Mouse (Mus musculus) ovary, postnatal 36 days (tissue): ENCODE data around the gene Sp110.
"Not testable (repeated sequence)": the region's sequence is repeated elsewhere in the genome, so short reads cannot be mapped to it uniquely, and the experiment has no call there.

Source experiments
- DNase-seq: peaks from one replicate; pipeline ENCODE4 v3.0.0; 2022; ENCODE audit warnings: low spot score, mixed read lengths

Sp110 gene

DNA sequence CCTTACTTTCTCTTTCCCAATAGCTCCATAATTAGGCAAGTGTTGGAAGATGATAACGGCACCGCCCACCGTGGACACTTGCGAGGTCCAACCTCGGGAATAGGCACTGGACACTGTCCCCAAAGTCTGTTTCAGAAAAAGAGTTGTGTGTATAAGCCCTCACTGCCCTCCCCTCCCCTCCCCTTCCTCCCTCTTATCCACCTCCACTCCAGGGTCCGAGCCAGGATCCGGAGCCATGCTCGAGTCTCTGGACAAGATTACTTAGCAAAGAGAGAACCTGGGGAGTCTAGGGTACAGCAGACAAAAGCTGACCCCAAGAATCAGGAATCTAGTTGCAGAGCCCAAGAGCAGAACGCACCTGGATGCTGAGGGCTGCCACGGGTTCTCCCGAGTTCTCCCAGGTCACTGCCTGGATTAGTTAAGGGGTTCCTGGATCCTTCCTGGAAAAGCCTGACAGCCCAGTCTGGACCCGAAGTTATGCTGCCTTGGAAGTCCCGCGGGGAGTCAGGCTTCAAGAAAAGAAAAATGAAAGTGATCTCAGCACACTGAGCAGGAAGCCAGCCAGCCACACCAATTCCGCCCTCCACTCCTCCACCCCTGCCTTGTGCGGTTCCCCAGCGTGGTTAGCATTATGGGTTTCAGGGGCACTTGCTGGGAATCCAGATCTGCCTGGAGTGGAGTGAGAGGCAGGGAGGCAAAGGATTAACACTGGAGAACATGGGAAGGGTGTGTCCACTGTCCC is at the start of gene Sp110:
Sp110 (minus strand) TSS at position 547 of the 742 bp plus-strand sequence.
- DNase-seq: not testable (repeated sequence)

DNA sequence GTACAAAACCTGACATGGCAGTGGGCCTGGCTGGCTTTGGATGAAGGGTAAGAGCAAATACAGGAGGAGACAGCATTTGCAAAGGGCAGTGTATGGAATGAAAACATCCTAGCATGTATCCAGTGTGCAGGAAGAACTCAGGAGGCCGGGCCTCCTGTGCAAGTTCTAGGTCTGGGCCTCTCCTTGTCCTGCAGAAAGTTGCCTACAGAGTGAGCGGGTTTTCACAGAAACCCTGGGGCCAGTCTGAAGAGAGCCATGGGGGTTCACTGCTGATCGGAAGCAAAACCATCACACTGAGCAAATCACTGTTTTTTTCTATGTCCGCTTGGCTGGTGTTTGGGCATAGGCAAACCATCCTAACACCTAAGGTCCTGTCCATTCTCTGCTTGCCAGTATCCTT is 39.5 kb upstream of the Sp110 start:
- not testable (repeated sequence) for DNase-seq

DNA sequence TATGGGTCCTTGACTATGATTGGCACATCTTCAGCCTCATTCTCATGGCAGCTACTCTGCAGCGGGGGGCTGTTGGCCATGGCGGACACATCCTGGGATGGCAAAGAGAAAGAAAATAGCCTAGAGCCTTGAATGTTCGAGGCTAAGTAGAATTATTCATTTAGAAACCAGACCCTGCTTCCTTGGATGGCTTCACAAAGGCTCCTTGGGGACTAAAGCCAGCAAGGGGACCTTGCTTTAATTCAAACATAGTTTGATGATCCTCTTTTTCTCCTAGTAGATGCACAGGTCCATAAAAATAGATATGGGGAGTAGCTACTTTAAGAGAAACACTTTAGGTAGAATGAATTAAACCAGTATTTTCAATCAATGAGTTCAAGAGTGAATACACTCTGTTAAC is 38.3 kb upstream of the Sp110 start:
- DNase-seq: not testable (repeated sequence)

DNA sequence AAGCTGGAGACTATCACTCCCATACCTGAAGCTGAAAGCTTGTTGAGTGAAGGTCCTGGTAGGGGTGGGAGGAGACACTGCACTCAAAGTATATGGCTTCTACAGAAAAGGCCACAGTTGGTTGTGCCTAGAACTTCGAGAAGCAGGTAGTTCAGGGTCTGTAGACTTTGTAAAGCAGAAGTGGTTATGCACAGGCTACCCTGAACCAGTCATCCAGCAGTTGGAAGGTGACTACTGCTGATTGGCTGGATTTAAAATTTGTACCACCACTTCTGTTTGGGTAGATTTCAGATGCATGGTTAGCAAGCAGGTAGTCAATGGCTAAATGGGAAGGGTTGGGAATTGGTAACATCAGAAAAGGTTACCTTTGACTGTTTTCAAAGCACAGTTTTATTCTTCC is 20.1 kb upstream of the Sp110 start:
- not testable (repeated sequence) for DNase-seq

DNA sequence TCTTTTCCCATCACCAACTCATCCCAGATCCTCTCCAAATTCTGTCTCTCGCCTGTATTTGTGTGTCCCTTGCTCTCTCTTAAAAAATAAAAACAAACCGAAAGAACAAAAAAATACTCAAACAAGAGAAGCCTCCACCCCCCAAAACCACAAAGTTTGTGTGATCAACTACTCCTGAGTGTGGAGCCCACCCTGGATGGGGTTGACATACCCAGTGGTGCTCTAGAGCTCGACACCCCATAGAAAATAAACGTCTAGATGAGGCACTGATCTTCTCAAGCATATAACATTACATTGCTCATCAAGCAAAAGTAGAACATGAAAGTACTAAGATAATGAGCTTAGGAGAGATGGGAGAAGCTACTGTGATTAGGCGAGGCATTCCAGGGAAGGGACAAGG is 18.5 kb upstream of the Sp110 start:
- DNase-seq: not testable (repeated sequence)

DNA sequence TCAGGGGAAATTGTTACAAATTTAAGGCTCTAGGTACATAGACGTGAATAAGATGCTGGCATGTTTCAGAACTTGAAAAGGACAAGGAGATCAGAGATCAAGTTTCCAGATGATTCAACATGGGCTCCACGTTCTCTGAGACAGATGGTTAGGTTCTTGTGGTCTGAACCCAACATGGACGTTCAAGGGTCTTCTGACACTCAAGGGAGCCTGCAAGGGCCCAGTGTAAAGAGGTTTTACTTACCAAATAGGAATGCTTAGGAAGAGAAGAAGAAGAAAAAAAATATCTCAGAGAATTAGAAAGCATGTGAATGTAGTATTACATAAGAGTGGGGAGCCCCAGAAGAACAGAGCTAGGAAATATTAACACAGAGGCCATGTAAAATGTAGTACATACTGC is 17.2 kb upstream of the Sp110 start:
- not testable (repeated sequence) for DNase-seq

DNA sequence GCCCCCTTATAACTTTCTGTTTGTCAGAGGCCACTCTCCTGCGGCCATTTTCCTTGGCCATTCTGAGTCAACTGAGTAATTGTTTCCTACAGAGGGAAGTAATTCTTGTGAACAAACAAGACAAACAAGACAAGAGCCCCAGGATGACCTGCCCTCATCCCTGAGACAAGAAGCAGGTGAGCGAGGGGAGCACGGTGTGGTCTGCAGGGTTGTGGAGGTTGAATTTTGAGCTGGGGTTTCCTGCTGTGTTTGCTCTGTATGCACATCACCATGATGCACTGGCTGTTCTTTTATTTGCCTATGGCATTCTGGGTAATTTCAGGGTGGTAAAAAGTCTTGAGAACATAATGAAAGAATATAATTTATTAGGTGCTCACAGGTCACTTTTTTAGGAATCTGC is 16.5 kb upstream of the Sp110 start:
- not testable (repeated sequence) for DNase-seq

DNA sequence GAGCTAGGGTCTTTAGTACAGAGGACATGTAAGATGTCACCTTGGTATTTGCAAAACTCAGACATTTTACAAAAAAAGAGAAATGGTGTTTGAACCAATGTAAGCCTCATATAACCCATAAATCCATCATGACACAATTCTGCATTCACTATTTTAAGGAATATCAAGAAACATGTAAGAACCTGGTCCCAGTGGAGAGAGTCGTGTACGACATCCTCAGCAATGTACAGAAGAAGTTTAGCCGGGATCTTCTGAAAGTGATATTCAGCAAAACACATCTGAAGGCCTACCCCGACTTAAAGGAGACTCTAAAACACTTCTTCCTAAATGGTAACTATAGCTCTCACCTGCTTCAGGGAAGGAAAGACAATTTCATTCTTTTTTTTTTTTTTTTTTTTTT is 12.0 kb upstream of the Sp110 start:
- DNase-seq: not testable (repeated sequence)

DNA sequence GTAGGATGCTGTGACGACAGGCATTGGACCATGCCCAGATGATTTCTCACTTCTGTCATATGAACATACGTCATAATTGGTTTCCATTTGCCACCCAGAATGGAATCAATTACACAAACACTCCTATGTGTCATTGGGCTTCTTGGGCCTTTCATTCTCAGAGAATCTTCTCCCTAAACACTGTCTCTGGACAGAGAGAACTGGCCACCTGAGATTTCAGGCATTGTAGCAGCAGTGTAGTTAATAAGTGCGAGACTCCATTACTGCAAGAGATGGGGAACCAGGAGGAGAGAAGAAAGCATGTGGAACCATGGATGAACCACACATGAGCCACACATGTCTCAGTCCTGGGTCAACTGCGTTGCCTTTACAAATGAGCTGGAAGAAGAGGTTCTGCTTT is 9.7 kb upstream of the Sp110 start:
- DNase-seq: not testable (repeated sequence)

DNA sequence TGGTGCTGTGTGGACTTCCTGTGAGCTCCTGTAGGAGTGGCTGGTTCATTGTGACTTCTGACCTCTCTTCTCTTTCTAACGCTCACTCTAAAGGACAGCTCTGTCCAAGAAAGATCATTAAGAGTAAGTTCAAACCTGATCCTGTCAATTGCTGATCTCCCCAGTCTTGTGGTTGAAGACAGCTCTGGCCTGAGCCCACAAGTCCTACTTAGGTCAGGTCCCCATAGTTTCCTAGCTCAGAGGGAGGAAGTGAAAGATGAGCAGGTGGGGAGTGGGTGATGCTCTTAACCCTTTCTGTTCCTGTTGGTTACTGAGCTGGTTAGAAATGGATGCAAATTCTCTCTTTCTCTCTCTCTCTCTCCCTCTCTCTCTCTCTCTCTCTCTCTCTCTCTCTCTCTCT is 5.7 kb upstream of the Sp110 start:
- DNase-seq: not testable (repeated sequence)

DNA sequence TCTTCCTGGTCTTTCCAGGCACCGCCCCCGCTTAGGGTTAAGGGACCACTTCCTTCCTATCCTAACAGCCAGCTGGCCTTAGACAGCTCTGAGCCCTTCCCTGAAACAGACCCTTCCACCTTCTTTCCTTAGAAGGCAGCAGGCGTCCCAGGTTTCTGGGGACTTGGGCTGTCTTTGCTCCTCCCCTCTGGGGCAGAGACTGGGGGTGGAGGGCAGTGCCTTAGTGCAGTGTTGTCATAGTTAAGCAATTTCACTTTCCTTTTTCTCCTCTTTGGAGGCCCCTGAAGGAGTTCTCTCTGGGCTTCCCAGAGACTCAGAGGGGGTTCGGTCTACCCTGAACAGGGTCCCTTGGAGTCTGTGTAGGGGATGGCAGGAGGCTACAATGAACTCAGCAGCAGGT is 2.2 kb upstream of the Sp110 start:
- peak; percentile 27 for DNase-seq

DNA sequence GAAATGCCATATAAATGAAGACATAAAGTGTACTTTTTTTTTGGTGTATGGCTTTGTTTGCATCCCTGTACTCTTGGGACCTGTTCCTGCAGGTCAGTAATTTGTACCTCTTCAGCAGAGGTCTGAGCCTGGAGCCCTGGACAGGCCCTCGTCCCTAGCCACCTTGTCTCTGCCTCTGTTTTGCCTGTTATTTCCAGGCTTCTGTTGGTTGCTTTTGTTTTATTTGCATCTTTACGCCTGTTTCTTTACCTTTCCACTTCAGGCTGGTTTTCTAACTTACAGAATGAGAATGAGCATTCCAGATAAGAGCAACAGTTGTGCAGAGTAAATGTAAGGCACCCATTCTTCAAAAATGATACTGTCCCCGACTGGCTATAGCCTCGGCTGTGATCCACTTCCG is 1.5 kb upstream of the Sp110 start, which contains the start of gene Sp140:
Sp140 (plus strand) TSS at position 301 of the 400 bp plus-strand sequence.
- DNase-seq: not testable (repeated sequence)

DNA sequence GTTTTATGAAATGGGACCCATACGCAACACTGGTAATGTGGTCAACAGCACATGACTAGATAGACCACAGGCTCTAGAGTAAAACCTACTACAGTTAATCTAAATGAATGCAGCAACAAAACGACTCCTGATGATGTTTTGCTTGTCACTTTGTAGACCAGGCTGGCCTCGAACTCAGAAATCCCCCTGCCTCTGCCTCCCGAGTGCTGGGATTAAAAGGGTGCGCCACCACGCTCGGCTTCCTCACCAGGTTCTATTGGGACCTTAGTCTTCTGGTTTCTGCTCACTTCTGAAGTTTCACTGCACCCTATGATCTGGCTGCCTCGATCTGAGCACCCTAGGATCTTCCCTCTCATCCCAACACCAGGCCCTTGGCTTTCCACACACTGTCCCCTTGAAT is 6.1 kb downstream of the Sp110 start:
- not testable (repeated sequence) for DNase-seq

DNA sequence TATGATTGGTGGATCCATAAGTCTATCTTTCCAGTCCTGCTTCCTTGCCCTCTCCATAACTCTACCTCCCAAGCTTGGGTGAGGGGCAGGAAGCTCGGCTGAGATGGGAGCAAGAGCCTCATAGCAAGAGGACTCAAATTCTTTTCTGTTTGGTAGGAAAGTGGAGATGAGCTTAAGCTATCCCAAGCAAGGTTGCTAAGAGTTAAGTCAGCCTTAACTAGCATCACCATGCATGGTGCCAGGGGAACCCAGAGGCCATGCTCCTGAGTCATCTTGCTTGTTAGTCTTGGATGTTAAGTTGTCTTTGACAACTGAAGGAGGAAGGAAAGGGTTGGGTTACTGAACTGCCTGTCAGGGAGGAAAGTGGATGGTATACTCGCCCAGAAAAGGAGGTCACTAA is 9.9 kb downstream of the Sp110 start:
- not testable (repeated sequence) for DNase-seq

DNA sequence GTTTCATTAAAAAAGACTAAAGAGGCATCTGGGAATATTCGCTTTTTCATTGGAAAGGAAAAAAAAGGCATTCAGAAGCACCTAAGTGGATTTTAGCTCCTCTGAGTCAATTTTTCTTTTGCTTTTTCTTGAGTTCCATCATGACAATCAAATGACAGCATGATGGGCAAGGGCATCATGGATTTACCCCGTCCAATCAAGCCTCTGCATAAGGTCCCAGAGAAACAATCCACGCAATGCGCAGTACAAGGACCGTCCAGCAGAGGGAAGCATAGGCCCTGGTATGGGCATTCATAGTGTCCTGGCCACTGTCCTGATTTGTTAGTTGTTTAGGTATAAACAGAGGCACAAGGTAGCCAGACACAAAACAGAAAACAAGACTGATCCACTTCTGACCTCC is 17.1 kb downstream of the Sp110 start:
- not testable (repeated sequence) for DNase-seq

DNA sequence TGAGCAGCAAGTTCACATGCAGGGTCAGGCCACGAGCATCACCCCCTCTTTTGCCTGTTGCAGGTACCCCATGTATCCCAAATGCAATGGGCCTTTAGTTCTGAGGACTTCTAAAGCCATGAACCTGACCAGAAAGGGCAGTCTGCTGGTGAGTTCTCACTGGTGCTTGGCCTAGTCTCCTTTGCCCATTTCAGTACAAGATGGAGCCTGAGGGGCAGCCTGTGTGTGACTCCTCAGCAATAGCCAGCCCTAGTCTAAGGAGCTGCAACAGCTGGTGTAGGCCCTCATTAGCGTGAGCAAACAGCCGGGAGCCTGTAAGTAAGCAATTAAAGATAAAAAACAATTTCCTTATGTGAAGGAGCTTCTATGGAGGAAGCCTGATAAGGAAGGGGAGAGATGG is 18.0 kb downstream of the Sp110 start:
- not testable (repeated sequence) for DNase-seq

DNA sequence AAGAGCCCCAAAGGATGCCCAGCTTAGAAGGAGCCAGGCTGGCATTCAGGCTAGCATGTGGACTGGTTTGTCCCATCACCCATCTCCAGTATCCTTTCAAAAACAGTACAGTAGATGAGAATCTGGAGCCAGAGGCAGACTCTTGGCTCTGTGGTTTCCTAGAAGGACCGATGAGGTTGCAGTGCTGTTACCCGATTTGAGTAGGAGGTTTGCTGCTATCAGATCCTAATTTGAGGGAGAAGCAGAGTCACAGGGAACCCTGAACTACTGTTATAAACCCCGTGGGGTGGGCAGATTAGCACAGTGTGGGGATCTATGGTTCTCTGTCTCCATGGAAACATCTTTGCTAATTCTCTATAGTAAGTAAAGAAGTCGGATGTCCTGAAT is 18.5 kb downstream of the Sp110 start:
- DNase-seq: not testable (repeated sequence)

DNA sequence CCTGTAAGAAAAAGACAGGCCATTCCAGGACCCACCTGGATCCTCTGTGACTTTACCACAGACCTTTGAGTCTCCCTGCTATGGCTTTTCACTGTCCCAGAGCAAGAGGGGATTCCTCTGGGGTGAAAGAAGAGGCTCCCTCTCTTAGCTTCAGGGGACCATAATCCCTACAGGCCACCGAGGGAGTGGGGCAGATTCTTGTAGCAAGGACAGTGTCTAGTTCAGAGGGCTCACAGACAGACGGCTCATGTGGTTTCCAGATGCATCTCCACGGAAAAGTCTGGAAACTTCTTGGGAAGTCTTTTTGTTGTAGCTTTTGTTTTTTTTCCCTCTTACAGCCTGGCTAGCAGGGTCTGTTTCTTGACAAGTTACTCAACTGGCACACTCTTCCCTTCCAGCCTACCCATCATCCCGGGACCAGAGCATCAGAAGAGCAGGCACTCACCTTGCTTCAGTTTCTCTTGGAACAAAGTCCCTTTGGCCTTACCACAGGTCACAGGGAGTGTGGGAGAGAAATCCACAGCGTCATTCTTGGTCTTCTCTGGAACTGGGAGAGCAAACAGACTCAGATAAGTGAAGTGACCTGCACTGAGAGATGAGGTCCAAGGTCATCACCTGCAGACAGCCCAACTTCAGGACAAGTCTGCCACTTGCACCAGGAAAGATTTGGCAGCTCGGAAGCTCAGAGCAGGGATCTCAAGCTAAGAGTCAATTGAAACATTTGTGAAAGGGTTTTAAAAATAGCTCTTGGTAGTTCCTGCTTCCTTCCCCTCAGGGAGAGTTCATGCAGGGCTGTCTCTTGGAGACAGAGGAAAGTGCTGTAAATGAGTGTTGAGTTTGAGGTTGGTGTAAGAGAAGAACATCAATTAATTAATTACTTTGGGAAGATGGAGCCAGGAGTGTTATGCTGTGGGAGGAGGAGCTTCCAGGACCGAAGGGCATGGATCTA is 19.1 kb downstream of the Sp110 start:
- not testable (repeated sequence) for DNase-seq

DNA sequence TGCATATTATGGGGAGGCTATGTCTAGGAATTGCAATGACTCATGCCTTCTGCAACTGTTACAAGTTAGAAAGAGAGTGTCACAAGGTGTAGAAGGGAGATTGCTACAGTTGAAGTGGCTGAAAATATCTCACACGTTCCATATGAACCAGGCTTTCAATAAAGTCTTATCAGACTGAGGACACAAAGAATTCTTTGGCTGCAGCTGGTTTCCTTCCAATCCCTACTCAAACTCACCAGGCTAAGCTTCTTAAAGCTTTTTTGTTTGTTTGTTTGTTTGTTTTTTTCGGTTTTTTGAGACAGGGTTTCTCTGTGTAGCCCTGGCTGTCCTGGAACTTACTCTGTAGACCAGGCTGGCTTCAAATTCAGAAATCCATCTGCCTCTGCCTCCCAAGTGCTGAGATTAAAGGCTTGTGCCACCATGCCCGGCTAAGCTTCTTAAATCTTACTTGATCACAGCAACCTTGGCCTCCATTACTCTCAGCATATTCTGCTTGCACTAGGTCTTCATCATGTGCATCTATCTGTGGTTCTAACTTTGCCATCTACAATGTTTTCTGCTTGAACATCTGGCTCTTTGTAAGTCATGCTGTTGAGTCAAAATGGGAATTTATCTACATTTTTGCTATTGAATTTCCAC is 20.1 kb downstream of the Sp110 start:
- DNase-seq: not testable (repeated sequence)

DNA sequence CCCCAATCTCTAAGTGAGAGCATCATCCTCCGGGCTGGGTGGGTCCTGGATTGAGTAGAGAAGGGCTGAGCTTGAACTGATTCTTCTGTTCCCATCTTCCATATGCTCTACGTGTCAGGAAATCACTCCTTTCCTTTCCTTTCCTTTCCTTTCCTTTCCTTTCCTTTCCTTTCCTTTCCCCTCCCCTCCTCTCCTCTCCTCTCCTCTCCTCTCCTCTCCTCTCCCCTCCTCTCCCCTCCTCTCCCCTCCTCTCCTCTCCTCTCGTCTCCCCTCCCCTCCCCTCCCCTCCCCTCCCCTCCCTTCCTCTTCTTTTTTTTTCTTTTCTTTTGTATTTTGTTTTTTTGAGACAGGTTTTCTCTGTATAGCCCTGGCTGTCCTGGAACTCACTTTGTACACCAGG is 23.2 kb downstream of the Sp110 start, which contains the start of gene G530012D18Rik:
G530012D18Rik (plus strand) TSS at position 301 of the 400 bp plus-strand sequence.
- DNase-seq: not testable (repeated sequence)

DNA sequence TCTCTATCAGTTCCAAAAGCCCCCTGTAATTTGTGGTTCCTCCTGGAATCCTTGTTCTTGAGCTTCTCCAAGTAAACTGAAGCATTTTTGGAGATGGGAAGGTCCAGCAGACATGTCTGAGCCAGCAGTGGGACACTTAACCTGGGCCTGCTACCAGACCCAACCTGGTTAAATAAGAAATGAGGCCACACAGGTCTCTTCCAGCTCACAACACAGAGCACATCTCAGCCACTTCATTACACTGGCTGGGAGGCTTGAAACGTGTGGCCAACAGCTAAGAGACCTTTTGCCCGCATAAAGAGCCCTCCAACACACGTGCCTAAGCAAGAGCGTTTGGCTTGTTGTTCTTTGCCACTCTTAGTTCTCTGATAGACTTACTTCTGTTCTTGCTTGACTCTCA is 25.1 kb downstream of the Sp110 start:
- DNase-seq: not testable (repeated sequence)

DNA sequence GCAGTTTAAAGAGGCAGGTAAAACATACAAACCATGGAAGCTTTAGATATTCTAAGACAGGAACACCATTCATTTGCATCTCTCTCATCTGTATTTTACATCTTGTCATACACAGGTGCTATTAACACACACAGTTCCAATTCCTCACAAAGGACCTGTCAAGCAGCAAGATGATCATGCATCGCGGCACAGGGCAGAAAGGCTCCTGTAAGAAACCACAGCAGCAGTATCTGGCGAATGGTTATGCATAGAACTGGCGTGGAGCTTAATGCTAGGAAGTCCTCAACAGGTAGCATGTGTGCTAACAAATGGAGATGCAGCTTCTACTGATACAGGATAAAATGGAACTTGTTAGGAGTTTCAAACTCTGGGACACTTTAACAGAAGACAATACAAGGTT is 43.4 kb downstream of the Sp110 start:
- peak; percentile 12 for DNase-seq
